In the genomic region with DNA sequence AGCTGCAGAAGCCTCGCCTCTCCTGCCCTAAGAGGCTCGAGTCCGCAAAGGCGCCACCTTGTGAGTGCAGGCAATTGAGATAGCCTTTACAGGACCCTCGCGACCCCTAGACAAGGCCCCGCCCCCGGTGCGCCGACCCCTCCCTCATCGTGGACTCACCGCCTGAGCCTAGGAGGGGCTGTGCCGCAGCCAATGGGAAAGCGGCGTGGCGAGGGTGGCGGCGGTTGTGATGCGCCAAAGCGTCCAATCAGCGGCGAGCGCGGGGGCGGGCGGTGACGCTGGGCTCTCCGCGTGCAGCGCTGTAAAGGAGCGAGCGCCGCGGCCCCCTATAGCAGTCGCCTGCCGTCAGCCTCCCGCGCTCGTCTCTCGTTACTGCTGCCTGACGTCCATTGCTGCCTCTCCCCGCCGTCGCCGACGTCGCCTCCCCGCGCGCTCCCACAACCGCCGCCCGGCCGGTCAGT, we compare ENCODE assay signal across 8 mouse cellular contexts. TPM values are rescaled to one million over a fixed set of nuclear protein-coding genes. Genes with fewer than 3 reads are reported as not detected.
A peak's percentile ranks its signal among the peaks of the same experiment; 100 is the strongest.
DNase-seq lines count a peak whose midpoint lies in the region; ATAC-seq lines count a peak whose summit lies in the region.

Chka (plus strand) TSS at position 272 of the 461 bp plus-strand sequence.

- H3K4me2 ChIP-seq in hindbrain, embryonic 15.5 days, result peak within 1 kb of the TSS; percentile 64

- ATAC-seq in hindbrain, embryonic 15.5 days (ENCODE audit: low FRiP score, low read depth), result peak; percentile 99

- H3K4me1 ChIP-seq in hindbrain, embryonic 15.5 days (replicated peaks), result peaks cover 42% of the 10 kb centered on the region

- WGBS in hindbrain, embryonic 15.5 days, result under 1% methylated on average over 49 of the region's 54 CpGs

- H3K9me3 ChIP-seq in hindbrain, embryonic 15.5 days, result no peaks in the 10 kb centered on the region

- no peaks in the 10 kb centered on the region for H3K27me3 ChIP-seq in hindbrain, embryonic 15.5 days

- no peaks in the 10 kb centered on the region for H3K36me3 ChIP-seq in hindbrain, embryonic 15.5 days

- H3K4me3 ChIP-seq in hindbrain, embryonic 15.5 days, result peak within 1 kb of the TSS; percentile 75

- peak within 1 kb of the TSS; percentile 82 for H3K9ac ChIP-seq in hindbrain, embryonic 15.5 days

- peak within 1 kb of the TSS; percentile 98 for H3K27ac ChIP-seq in hindbrain, embryonic 15.5 days (replicated peaks)

- DNase-seq in R1 (ENCODE audit: low read depth, low spot score), result peak; percentile 98
- peak; percentile 99 for DNase-seq in cerebellum, postnatal 25 days
- peak; percentile 99 for DNase-seq in frontal cortex, postnatal 36 days (ENCODE audit: low spot score in 2 of 2)
- peak; percentile 97 for DNase-seq in left cerebral cortex, adult 11 months (ENCODE audit: low spot score)
- peak; percentile 97 to 98 for DNase-seq in lung, postnatal 4 days
- DNase-seq in retina, postnatal 7 days (ENCODE audit: low read depth, low spot score), result peak; percentile 90
- DNase-seq in urinary bladder, adult 2 months (ENCODE audit: low spot score), result peak; percentile 97

RNA-seq across cellular contexts. Expression of gene Chka, which starts in this region (rescaled TPM):
- 64.6 and 66.6 TPM in 2 replicates for polyA plus RNA-seq in hindbrain, embryonic 15.5 days (2015; fragmentation: Nextera tagmentation; extraction: Ambion mirVana)
- 49.2 and 63.0 TPM in 2 replicates for polyA plus RNA-seq in urinary bladder, adult 2 months (2012; rRNA removed)

Comparison
In these comparisons a context has a peak if more than half of its experiments do, and no peak if none do; other contexts are left out.
1. Peak in every context shown above with its lines: DNase-seq, ATAC-seq, H3K4me3 ChIP-seq and H3K27ac ChIP-seq.